Mouse (Mus musculus): ENCODE data around the gene Tecta.

GRCm38 (mm10) chr9:42293596-42293995 lies 106.1 kb downstream of the Tecta start:
- TF ChIP-seq MAFK (IDR thresholded peaks at IDR 0.05; ENCODE audit: insufficient read depth, low read depth, low read length) = no peak
- no peak for TF ChIP-seq HCFC1 (IDR thresholded peaks at IDR 0.05; ENCODE audit: borderline replicate concordance, insufficient read depth, low read length)
- no peak for TF ChIP-seq ZNF384 (IDR thresholded peaks at IDR 0.05; ENCODE audit: low read depth, low read length)
